Mouse (Mus musculus) retina, postnatal 1 day (tissue): ENCODE measurements around the gene Neurl3.
A peak's percentile ranks its signal among the peaks of the same experiment; 100 is the strongest.

Experiments used
- DNase-seq: peaks from one replicate; pipeline ENCODE4 v3.0.0-alpha.2; 2012

Neurl3 gene

GRCm38 (mm10) chr1:36255871-36256640, 18.4 kb downstream of the Neurl3 start:
- no peak for DNase-seq

GRCm38 (mm10) chr1:36254635-36255360, 19.7 kb downstream of the Neurl3 start:
- DNase-seq: peak; percentile 66

GRCm38 (mm10) chr1:36252791-36253190, 21.7 kb downstream of the Neurl3 start:
- peak; percentile 89 for DNase-seq

DNA sequence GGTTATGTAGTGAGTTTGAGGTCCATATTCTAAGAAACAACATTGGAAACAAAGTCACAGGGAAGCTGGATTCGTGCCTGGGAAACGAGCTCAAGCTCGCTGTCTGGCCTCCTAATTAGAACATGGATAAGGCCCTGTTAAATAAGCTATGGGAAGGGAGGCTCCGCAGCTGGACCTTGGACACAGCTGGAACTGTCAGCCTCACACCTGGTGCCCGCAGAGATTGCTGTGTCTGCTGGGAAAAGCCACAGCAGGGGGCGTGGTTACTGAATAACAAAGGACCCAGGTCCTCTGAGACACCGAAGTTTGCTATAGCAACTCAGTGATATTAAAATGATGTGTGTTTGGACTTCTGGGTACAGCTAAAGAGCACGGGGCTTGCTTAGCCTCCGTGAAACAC, 23.1 kb downstream of the Neurl3 start:
- no peak for DNase-seq

DNA sequence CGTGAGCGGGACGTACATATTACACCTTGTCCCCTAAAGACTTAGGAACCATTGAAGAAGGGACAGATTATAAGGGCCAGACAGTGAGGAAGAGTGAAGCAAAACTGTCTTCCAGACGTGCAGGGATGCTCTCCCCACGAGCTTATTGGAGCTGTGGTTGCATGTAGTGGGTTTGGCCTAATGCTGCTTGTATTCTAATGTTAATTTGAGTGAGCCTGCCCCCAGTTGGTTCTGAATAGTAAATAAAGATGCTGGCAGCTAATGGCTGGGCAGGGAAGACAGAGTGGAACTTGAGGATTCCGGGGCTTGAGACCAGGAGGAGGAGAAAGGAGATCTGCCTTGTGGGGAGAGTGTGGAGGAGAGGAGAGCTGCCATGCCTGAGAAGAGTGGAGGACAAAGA, 27.8 kb downstream of the Neurl3 start:
- no peak for DNase-seq

DNA sequence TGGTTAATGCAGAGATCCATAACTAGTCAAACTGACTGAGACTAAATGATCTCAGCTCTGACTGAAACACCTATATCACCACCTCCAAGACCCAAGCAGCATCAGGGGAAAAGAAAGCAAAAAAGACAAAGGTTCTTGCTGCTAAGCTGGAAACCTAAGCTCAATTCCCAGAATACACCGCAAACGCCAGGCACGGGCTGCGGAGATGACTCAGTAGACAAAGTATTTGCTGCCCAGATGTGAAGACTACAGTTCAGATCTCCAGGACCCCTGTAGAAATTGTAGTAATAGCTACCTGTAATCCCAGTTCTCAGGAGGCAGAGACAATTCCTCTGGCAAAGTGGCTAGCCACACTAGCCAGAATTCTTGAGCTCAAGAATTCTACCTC, 29.7 kb downstream of the Neurl3 start:
- DNase-seq: no peak

DNA sequence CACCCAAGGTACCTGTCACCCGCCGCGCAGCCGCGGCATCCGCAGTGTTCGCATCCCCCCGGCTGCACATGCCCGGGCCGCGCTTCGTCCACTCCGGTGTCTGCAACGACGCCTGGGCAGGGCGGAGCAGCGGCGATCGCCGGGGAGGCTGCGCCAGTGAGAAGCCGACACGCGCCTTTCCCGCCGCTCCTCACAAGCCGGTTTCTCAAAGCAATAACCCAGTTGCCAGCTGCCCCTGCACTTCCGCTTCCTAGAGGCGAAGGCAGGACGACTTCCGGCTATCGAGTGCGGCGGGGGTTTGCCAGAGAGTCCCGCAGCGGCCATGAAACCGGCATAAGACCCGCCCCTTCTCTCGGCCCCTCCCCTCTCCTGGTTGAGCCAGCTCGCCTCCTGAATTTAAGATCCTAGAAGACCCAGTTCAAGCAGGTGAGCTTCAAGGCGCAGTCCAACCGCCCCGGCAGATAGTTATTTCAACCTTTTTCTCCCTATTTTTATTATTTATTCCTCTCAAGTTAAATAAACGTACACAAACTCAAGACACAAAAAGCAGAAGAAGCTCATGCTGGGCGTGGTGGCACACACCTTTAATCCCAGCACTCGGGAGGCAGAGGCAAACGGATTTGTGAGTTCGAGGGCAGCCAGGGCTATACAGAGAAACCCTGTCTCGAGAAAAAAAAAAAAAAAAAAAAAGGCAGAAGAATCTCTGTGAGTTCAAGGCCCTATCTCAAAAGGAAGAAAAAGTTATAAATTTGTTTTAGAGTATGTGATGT, 30.2 kb downstream of the Neurl3 start, which contains the start of gene Uggt1:
Gene Uggt1 (minus strand): TSS at position 663 of the 770 bp plus-strand sequence.
- DNase-seq: peak; percentile 98

GRCm38 (mm10) chr1:36243447-36244057, 30.9 kb downstream of the Neurl3 start:
- no peak for DNase-seq

DNA sequence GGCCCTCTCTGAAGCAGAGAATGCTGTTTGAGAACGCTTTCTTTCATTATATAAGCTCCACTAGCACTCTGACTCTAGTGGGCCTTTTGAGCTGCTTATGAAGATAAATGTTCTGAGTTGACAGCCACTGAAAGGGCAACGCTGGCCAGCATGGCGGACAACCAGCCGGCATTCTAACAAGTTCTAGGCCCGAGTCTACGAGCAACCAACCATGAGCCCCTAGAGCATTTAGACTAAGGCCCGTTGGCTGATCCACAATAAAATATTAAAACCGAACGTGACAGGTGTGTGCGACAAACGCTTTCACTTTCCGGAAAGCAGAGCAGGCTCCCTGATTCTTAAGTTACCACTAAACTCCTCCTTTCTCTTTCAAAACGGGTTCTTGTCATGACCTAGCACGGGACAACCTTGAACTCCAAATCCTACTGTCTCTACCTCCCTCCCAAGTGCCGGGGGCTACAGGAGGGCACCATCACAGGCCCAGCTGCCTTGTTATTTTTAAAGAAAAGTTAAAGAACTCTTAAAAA, 32.5 kb downstream of the Neurl3 start:
- DNase-seq: no peak

GRCm38 (mm10) chr1:36240176-36240575, 34.3 kb downstream of the Neurl3 start:
- no peak for DNase-seq

DNA sequence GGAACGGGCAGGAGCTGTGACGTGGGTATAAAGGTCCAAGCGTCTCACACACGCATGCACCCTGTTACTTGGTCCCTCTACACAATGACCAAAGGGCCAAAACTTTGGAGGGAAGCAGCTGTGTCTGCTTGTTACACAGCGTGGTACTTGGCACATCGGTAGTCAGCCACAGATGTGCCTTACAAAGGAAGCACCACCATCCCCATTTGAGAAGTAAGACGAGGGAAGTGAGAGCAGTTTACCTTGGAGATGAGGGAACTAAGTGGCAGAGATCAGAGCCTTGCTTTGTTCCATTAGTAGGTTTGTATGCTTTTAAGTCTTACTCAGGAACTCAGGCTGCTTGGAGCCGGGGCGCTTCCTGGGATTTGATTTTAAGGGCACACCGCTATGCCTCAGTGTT, 35.1 kb downstream of the Neurl3 start:
- no peak for DNase-seq

- DNase-seq: no peak
Observed at GRCm38 (mm10) chr1:36235855-36236254, 38.6 kb downstream of the Neurl3 start.

GRCm38 (mm10) chr1:36235057-36235639, 39.3 kb downstream of the Neurl3 start:
- no peak for DNase-seq

GRCm38 (mm10) chr1:36233218-36233617, 41.3 kb downstream of the Neurl3 start:
- no peak for DNase-seq

GRCm38 (mm10) chr1:36230919-36231705, 43.4 kb downstream of the Neurl3 start:
- DNase-seq: peak; percentile 17

GRCm38 (mm10) chr1:36228461-36228860, 46.0 kb downstream of the Neurl3 start:
- no peak for DNase-seq

GRCm38 (mm10) chr1:36224648-36225047, 49.8 kb downstream of the Neurl3 start:
- no peak for DNase-seq
